Mouse (Mus musculus): ENCODE measurements around the gene Dnah3. TPM values are rescaled to one million over a fixed set of nuclear protein-coding genes. Genes with fewer than 3 reads are reported as not detected.

Gene Dnah3
- total RNA-seq, 2 experiments from 2014 or later: 0.04 to 0.26 TPM

DNA sequence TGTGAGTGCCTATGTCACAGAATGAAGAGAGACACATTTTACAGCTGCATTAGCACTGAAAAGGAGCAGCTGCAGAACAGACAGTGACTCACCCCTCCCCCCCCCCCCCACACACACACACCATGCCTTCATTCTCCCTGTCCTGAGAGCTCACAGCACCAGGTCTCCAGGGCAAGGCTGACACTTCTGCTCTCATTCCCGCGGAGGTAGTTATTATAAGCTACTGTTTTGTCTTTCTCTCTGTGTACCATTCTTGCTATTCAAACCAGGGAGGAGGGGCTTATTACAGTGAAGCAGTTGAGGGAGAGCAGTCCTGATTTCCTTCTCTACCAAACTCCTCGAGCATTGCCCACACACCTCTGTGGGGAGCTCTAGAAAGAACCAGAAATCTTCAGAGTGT lies 25.9 kb downstream of the Dnah3 start:
- intact Hi-C loops (cut with DNase I): no loop called here
- DNase-seq (ENCODE audit: low spot score in 2 of 2): peak in 1 of 2 experiments; percentile 2

DNA sequence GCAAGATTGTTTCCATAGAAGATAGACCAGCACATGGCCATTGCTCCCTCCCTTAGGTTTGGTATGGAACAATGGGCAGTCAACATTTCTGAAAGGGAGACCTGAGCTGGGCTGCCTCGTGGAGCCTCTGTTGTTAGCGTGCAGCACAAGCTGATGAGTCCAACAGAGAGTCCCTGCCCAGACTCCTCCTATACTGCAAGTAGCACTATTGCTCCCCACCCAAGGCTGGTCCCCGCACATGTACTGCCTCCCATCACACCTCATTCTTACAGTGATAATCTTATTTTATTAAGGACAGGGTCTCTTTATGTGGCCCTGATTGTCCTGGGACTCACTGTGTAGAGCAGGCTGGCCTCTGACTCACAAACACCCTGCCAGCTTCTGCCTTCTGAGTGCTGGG lies 27.0 kb downstream of the Dnah3 start:
- DNase-seq (ENCODE audit: low spot score in 2 of 2): no peak
- intact Hi-C loops (cut with DNase I): no loop called here

DNA sequence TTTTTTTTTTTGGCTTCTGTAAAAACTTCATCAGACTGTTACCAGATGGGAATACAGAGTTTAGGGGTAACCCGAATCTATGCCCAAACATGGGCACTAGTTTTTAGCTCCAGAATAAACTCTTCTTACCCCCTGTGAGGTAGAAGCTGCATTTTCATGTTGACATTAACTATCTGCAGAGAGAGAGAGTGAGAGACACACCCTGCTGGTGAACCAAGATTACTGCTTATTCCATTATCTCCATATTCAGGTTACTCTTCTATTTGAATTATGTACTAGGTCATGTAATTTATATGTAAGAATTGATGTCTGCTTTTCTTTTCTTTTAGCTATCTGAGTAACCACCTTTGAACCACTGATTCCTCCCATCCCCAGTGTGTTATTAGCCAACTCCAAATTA lies 31.0 kb downstream of the Dnah3 start:
- DNase-seq (ENCODE audit: low spot score in 2 of 2): no peak
- intact Hi-C loops (cut with DNase I): no loop called here

DNA sequence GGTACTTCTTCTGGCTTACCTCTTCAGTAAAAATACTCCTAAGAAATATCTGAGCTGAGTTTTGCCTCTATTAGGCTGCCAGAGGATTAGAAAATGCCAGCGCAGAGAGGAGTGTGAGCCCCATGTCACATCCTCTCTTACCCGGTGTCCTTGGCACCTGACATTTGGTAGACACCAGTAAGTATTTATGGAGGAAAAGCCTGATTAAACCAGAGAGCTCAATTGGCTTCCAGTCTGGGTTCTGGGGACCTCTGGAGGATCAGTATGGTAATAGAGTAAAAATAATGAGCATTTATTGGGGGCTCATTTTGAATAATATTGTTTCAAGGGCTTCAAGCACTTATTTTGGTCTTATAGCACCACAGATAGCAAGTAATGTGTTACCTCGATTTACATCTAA lies 39.6 kb downstream of the Dnah3 start:
- DNase-seq (ENCODE audit: low spot score in 2 of 2): no peak
- intact Hi-C loops (cut with DNase I): loop anchor here (10.0 kb wide), 1 partner anchor 201 kb away; no protein-coding TSS in a partner anchor

DNA sequence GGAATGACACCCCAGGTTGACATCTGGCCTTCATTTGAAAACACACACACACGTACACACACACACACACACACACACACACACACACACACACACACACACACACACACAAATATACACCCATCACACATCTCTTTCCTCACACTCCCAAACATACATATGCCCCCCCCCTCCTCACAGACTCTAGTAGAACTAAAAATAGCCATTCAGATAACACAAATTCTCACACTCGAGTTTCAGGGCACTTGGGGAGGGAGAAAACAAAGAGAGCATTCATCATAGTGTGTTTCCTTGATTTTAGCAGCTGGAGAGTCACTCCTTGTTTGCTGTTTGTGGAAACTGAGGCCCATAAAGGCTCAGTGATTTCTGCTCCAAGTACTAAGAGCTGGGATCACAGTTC lies 41.1 kb downstream of the Dnah3 start:
- intact Hi-C loops (cut with DNase I): loop anchor here (10.0 kb wide), 1 partner anchor 199 kb away; no protein-coding TSS in a partner anchor
- DNase-seq (ENCODE audit: low spot score in 2 of 2): no peak

DNA sequence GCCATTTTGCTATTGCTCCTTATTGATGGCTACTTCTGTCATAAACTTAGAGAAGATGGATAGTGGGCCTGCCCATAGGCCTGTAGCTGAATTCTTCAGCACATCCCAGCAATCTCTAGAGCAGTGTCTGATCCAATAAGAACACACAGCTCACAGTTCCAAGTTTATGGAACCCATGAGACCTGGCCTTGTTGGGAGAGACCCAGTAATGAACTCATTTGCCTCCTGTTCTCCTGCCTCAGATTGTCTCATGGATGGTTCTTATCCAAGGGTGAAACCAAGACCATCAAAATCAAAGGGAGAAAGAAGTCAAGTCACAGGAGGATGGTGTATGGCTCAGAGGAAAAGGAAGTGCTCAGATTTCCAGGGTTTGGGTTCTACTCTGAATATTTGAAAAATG lies 44.6 kb downstream of the Dnah3 start:
- intact Hi-C loops (cut with DNase I): loop anchor here (10.0 kb wide), 1 partner anchor 196 kb away; no protein-coding TSS in a partner anchor
- DNase-seq (ENCODE audit: low spot score in 2 of 2): no peak

DNA sequence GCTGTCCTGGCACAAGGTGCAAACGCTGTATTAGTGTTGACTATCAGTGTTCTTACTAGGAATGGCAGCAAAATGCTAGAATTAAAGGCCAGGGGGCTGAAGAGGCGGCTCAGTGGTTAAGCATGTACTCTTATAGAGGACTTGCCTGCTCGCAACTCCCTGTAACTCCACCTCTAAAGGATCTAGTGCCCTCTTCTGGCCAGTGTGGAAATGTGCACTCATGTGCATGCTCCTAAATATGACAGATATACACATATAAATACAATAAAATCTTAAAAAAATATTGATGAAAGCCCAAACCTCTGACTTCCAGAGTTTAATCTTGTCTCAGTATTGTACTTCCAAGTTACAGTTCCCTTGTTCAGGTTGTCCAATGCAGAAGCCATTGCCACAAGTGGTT lies 51.1 kb downstream of the Dnah3 start:
- intact Hi-C loops (cut with DNase I): no loop called here
- no peak for DNase-seq (ENCODE audit: low spot score in 2 of 2)

DNA sequence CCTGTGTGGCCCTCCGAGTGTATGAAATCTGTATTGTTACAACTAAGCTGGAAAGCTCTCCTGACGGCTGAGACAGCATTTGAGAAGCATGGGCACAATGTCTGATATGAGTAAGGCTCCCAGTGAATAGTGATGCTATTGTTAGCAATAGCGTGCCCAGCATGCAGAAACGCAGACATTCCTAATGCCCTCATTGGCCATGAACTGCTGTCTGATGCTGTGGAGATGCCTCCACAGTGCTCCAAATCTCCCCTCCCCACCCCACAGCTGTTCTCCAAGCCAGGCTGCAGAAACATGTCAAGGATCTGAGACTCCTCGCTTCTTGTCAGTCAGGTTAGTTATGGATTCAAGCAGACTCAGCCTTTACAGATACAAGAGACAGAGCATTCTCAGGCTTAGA lies 58.7 kb downstream of the Dnah3 start:
- DNase-seq (ENCODE audit: low spot score in 2 of 2): peak in 1 of 2 experiments; percentile 5
- intact Hi-C loops (cut with DNase I): no loop called here

DNA sequence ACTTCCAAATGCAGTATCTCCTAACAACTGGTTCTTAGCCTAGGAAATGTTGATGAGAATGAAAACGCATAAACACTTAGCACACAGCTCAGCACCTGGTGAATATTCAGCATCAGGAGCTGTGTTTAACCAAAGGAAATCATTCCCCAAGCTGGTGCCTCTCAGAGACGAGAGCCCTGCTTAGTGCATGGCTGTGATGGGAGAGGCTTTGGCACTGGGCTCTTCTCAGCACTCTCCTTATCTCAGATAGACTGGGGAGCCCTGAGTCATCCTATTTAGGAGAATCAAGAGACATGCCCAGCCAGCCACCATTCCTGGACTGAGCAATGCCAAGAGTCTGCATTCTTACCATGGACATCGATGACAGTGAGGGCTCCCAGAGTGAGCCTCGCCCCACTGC lies 60.1 kb downstream of the Dnah3 start:
- intact Hi-C loops (cut with DNase I): no loop called here
- DNase-seq (ENCODE audit: low spot score in 2 of 2): peak; percentile 6 to 18

DNA sequence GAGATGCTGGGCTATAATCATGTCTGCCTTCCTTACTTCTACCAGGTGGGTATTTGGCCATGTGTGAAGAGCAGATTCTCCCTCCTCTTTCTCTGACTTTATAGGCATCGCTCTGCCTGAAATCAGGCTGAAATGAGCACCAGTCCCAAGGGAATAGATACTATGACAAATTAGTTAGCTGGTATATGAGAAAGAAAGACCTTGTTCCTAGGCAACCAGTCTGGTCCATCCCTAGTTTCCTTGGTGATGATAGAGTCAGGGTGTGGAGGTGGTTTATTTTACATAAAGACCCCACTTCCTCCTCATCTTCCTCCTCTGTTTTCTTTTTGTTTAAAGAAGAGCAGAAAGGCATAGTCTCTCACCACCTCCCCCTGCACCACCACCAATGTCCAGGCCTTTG lies 60.5 kb downstream of the Dnah3 start:
- intact Hi-C loops (cut with DNase I): no loop called here
- DNase-seq (ENCODE audit: low spot score in 2 of 2): peak; percentile 8 to 38

DNA sequence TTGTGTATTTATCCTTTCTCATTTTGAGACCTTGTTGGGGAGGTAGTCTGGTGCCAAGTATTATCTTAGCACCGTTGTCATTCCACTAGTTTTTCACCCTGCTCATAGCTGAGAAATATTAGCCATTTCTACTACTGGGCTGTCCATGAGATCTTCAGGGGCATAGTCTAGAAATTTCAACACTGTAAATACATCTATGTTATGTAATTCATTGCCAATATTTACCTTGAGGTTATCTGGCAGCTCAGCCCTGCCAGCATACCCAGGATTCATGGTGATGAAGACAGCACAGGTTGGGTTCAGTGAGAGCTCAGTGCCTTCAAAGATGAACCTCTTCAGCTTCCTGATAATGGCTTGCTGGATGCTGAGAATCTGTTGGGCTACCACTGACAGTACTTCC lies 66.4 kb downstream of the Dnah3 start:
- DNase-seq (ENCODE audit: low spot score in 2 of 2): no peak
- intact Hi-C loops (cut with DNase I): no loop called here

DNA sequence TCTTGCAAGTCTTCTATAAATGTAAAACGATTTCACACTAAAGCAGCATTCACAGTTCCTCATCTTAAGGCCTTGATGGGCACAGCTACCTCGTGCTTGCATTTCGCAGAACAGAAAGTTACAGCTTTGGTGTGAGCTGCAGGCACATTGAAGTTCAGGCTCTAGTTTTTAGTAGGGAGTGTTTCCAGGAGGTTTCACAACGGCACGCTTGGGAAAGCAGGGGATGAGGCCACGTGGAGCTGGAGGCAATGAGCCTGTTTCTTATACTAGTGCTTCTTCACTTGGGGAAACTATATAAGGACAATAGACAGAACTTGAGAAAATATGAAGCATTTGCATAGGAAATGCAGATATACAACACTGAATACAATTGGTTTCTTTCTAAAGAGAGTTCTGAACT lies 98.0 kb downstream of the Dnah3 start:
- intact Hi-C loops (cut with DNase I): no loop called here
- DNase-seq (ENCODE audit: low spot score in 2 of 2): peak in 1 of 2 experiments; percentile 3

DNA sequence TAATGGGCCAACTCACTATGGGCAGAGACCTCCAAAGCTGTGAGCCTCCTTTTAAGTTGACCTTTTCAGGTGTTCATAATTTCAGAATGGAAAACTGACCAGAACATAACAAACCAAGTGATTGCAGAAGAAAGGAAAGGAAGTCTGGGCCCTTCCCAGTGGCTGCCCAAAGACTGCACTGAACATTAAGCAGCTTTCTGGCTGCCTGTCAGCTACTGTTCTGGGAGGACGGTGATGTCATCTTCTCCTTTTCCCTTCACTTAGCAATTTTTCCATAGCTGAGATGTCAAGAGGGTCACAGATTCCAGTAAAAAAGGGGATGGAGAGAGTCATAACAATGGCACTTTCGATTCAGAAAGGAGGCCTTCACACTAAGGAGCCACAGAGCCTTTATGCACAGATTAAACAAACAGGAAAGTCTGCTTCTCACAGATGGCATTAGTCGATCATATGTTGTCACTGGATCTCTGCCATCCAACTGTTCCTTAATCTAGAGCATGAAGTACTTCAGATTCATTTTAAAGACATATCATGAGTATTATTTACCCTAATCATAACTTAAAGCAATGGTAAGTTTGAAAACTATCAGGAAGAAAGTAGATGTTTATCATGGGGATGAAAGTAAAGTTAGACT lies 109.7 kb downstream of the Dnah3 start:
- DNase-seq (ENCODE audit: low spot score in 2 of 2): peak in 1 of 2 experiments; percentile 28
- intact Hi-C loops (cut with DNase I): no loop called here

DNA sequence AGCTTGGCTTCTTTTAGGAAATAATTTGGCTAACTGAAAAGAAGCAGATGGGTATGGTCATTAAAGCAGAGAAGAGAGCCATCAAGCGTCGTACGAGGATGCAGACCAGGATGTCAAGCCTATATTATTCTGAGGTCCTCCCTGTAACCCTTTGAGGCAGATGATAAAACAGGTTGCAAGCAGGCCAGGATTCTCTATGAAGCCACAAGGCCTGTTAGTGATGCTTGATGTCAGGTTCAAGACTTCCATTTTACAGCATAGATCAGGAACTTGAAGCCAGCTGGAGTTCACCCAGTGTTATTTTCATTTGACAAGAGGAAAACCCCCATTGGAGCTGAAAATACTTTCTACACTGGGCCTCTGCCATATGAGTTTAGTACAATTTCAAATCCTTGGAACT lies 114.9 kb downstream of the Dnah3 start:
- intact Hi-C loops (cut with DNase I): no loop called here

DNA sequence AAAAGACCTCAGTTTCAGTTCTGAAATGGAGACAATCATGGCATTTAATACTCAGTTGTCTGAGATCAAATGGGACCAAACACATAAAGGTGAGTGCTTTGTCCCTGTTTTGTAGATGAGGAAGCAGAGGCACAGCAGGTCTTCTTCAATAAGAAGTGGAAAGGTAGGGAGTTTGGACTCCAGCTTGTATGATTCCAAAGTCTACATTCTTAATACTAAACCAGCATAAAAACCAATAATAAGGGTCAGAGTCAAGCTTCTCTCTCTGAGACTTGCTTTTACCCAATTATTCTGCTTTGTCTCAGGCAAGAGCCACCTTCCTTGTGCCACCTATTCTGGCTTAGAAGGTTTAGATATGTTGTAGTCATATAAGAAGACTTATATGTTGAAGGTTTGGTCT lies 116.5 kb downstream of the Dnah3 start:
- no peak for DNase-seq (ENCODE audit: low spot score in 2 of 2)
- intact Hi-C loops (cut with DNase I): no loop called here

More for the DNA sequence above, 114.9 kb downstream of the Dnah3 start:
- DNase-seq (ENCODE audit: low spot score in 2 of 2): no peak

DNA sequence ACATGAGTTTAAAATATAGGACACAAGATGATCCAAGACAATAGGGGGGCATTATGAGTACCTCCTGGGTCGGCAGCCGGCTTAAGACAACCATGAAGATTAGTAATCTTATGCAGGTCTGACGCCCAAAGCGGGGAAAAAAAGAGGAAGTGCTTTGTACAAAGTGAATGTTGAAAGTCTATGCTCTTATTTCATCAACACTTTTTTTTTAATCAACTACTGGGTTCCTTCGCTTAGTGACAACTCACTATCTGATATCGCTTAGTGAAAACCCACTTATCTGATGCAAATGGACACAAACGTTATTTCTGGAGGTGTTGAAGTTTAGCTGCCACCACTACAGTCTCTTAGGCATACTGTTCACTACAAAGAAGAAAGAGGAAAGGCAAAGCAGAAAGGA lies 117.5 kb downstream of the Dnah3 start:
- DNase-seq (ENCODE audit: low spot score in 2 of 2): no peak
- intact Hi-C loops (cut with DNase I): no loop called here

DNA sequence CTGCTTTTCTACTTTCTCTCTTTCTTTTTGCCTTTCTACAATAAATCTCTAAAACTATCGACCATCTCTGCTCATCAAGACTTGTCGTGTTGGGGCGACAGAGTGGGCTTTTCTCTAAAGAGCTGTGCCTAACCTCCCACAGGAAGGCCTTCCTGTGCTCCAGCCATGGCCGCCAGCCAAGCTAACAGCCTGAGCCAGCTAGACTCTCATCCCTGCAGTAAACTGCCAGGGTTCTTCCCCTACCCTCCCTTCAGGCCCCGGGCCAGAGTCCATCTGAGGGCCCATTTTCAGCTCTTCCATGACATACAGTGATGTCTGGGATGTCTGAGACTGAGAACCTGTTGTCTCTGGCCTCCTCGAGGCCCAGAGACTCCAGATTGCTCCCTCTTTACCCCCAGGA lies 118.8 kb downstream of the Dnah3 start:
- no peak for DNase-seq (ENCODE audit: low spot score in 2 of 2)
- intact Hi-C loops (cut with DNase I): no loop called here

DNA sequence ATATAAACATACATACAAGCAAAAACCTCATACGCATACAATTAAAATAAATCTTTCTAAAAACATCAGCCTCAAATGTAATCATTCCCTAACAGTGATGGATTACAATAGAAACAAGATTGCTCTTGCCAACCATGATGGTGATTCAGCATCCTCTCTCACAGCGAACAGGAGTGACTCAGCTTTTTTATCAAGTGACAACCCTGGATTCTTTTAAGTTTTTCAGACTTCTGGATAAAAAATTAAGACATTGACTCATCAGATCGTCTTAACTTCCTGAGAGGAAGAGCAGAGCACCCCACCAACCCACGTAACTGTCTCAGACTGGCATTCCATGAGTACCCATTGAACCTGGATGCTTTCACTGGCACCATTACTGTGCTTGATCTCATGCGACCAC lies 120.9 kb downstream of the Dnah3 start:
- intact Hi-C loops (cut with DNase I): no loop called here
- peak in 1 of 2 experiments; percentile 22 for DNase-seq (ENCODE audit: low spot score in 2 of 2)

DNA sequence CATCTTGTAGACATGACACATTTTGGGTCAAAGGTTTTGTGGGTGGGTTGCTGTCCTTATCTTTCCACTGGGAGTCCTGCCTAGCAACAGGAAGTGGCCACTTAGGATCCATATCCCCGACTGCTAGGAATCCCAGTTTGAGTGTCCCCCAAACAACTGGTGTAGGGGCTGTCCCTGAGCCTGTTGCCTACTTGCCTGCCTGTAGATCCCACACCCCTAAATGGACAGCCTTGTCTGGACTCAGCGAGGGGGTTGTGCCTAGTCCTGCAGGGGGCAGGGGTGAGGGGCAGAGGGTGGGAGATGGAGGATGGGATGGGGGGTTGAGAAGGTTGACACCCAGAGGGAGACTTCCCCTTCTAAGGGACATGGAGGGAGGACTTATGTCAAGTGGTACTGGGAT lies 125.8 kb downstream of the Dnah3 start:
- intact Hi-C loops (cut with DNase I): no loop called here
- no peak for DNase-seq (ENCODE audit: low spot score in 2 of 2)

DNA sequence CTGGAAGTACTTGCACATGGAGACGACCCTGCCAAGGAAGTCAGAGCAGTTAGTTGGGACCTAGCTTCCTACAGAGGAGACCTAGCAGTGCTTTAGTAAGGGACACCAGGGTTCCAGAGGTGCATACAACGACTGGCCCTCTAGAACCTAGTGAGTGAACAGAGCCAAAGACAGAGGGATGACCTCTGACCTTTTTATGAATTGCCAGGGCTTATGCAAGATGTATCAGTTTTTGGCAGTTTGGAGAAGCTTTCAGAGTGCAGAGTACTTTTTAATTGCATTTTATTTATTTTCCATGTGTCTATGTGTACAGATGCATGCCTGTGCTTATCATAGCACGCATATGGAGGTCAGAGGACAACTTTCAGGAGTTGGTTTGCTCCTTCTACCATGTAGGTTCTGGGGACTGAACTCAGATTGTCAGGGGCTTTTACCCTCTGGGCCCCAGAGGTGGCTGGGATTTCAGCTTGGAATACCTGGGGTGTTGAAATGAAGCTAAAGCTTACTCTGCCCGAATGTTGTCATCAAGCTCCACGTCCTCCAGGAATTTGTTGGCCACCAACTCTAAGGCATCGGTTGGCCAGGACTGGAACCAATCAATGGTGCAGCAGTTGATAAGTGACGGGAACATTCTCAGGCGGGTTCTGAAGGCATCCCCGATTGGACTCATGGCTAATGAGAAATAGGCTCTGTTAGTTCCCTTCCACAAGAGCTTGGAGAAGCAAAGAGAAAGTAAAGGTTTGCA lies 129.3 kb downstream of the Dnah3 start:
- DNase-seq (ENCODE audit: low spot score in 2 of 2): no peak
- intact Hi-C loops (cut with DNase I): no loop called here

DNA sequence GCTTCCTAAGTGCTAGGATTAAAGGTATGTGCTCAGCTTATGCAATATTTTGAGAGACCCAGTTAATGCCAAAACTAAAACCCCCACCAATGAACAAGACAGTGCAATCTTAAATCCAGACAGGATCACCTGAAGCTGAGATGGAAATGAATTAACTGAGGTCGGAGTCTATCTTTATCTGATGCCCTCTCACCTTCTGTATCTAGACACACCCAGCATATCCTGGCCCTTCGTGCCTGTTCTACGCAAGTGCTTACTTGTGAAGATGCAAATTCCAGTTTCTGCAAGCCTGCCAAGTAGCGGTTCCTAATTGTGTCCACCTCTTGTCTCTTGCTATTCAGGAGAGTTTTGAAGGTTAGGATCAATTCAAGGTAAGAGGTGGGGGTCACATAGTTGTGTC lies 129.9 kb downstream of the Dnah3 start:
- DNase-seq (ENCODE audit: low spot score in 2 of 2): no peak
- intact Hi-C loops (cut with DNase I): no loop called here

All from left cerebral cortex, postnatal 14 days (tissue).